Mouse (Mus musculus): Measurements from ENCODE around the gene Nbea. TPM values are rescaled to one million over a fixed set of nuclear protein-coding genes. Genes with fewer than 3 reads are reported as not detected.

Nbea gene
- polyA plus RNA-seq, 1 experiment from 2014 or later, result 13.6 TPM

DNA sequence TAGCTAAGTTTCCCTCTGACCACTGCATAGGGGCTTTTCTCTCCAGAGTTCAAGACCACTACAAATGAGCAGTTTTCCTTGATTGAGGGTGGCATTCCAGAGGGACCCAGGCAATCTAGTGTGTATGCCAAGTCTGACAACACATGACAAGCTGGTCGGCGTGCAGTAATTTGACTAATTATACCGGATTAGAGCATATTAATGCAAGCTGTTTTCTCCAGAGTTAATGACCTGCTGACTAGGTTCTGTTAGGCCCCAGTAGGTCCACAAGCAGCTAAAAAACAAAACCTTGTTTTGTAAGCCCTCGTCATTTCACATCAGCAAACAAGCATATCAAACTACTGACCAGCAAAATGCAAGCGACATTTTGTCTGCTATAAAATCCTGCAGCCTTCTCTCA lies 432.1 kb downstream of the Nbea start:
- no peak overlapping the region for H3K27ac ChIP-seq (ENCODE audit: low read depth, low read length)
- H3K27me3 ChIP-seq (ENCODE audit: control insufficient read depth, insufficient read depth, low read length), result no peaks in the 10 kb centered on the region
- no peak overlapping the region for H3K4me2 ChIP-seq
- WGBS (ENCODE audit: insufficient replicate concordance), result 81% methylated on average over 5 of the region's 5 CpGs
- H3K36me3 ChIP-seq (ENCODE audit: control insufficient read depth, insufficient read depth, low read length), result no peaks in the 10 kb centered on the region
- H3K4me3 ChIP-seq (ENCODE audit: low read depth, low read length), result no peak overlapping the region
- H3K4me1 ChIP-seq (ENCODE audit: control insufficient read depth, insufficient read depth, low read length), result peaks cover 6% of the 10 kb centered on the region; the same call in 1 of the 2 replicates
- no peaks in the 10 kb centered on the region for H3K9me3 ChIP-seq (replicated peaks; ENCODE audit: control insufficient read depth, low read length)
- ATAC-seq (replicated peaks; ENCODE audit: insufficient number of reproducible peaks, low FRiP score, low TSS enrichment), result no peak
- no peak overlapping the region for H3K9ac ChIP-seq (ENCODE audit: low read depth, low read length)

DNA sequence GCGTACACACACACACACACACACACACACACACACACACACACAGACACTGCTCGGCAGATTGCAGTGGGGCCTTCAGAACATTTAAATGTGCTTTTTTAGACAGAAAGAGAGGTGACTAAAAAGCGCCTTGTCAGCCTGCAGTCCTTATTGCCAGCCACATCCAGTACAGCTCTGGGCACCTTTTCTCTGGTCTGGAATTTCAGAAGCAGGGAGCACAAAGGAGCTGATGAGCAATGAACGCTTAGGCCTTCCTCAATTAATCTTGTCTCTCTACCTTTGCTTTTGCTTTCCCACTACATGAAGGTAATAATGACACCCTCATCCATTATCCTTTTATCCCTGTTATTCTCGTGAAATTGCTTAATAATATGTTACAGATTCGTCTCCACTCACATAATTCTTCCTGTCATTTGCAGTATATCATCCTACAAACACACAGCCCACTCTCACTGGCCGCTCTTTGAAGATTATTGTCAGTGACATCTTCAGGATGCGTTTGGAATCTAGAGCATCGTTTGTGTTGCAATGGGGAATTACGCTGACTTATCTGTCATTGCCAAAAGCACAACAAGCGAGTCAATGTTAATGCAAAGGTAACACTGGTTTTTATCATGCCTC lies 432.9 kb downstream of the Nbea start:
- Histone ChIP-seq H3K9me3 (replicated peaks; ENCODE audit: control insufficient read depth, low read length) (no peaks in the 10 kb centered on the region), H3K9ac (ENCODE audit: low read depth, low read length) (no peak overlapping the region), H3K4me2 (no peak overlapping the region), H3K4me1 (ENCODE audit: control insufficient read depth, insufficient read depth, low read length) (peaks cover under 1% of the 10 kb centered on the region; the same call in 1 of the 2 replicates), H3K4me3 (ENCODE audit: low read depth, low read length) (no peak overlapping the region), H3K27me3 (ENCODE audit: control insufficient read depth, insufficient read depth, low read length) (no peaks in the 10 kb centered on the region), H3K27ac (ENCODE audit: low read depth, low read length) (no peak overlapping the region), H3K36me3 (ENCODE audit: control insufficient read depth, insufficient read depth, low read length) (no peaks in the 10 kb centered on the region)
- ATAC-seq (replicated peaks; ENCODE audit: insufficient number of reproducible peaks, low FRiP score, low TSS enrichment), result no peak
- 73% methylated on average over 11 of the region's 11 CpGs for WGBS (ENCODE audit: insufficient replicate concordance)

- no peak overlapping the region for H3K27ac ChIP-seq (ENCODE audit: low read depth, low read length)
- H3K4me1 ChIP-seq (ENCODE audit: control insufficient read depth, insufficient read depth, low read length), result peaks cover 5% of the 10 kb centered on the region; the same call in 1 of the 2 replicates
- H3K27me3 ChIP-seq (ENCODE audit: control insufficient read depth, insufficient read depth, low read length), result no peaks in the 10 kb centered on the region
- WGBS (ENCODE audit: insufficient replicate concordance), result 78% methylated on average over 5 of the region's 5 CpGs
- H3K9me3 ChIP-seq (replicated peaks; ENCODE audit: control insufficient read depth, low read length), result no peaks in the 10 kb centered on the region
- no peak overlapping the region for H3K4me2 ChIP-seq
- no peak overlapping the region for H3K9ac ChIP-seq (ENCODE audit: low read depth, low read length)
- no peak for ATAC-seq (replicated peaks; ENCODE audit: insufficient number of reproducible peaks, low FRiP score, low TSS enrichment)
- no peak overlapping the region for H3K4me3 ChIP-seq (ENCODE audit: low read depth, low read length)
- H3K36me3 ChIP-seq (ENCODE audit: control insufficient read depth, insufficient read depth, low read length), result no peaks in the 10 kb centered on the region
Measured at GRCm38 (mm10) chr3:55743885-55744284, 439.6 kb downstream of the Nbea start.

DNA sequence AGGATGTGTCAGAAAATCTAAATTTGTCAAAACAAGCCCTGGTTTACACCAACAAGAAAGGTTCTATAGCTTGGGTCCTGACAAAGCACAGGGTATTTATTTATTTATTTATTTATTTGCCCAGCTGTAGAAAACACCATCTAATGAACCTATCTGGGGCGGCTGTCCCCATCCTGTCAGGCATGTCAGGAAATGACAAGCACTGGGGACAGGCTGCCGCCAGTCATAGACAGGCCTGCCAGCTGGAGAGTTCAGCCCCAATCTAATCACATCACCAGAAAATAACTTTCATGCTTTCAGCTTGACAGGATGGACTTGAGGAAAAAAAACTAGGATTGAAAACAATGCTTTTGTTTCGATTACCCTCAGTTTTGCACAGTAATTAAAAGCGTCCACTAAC lies 440.8 kb downstream of the Nbea start:
- no peaks in the 10 kb centered on the region for H3K9me3 ChIP-seq (replicated peaks; ENCODE audit: control insufficient read depth, low read length)
- H3K4me2 ChIP-seq, result no peak overlapping the region
- ATAC-seq (replicated peaks; ENCODE audit: insufficient number of reproducible peaks, low FRiP score, low TSS enrichment), result no peak
- H3K27me3 ChIP-seq (ENCODE audit: control insufficient read depth, insufficient read depth, low read length), result no peaks in the 10 kb centered on the region
- H3K4me1 ChIP-seq (ENCODE audit: control insufficient read depth, insufficient read depth, low read length), result peaks cover 5% of the 10 kb centered on the region; the same call in 1 of the 2 replicates
- no peak overlapping the region for H3K27ac ChIP-seq (ENCODE audit: low read depth, low read length)
- no peaks in the 10 kb centered on the region for H3K36me3 ChIP-seq (ENCODE audit: control insufficient read depth, insufficient read depth, low read length)
- WGBS (ENCODE audit: insufficient replicate concordance), result 53% methylated on average over 4 of the region's 4 CpGs
- no peak overlapping the region for H3K9ac ChIP-seq (ENCODE audit: low read depth, low read length)
- H3K4me3 ChIP-seq (ENCODE audit: low read depth, low read length), result no peak overlapping the region

DNA sequence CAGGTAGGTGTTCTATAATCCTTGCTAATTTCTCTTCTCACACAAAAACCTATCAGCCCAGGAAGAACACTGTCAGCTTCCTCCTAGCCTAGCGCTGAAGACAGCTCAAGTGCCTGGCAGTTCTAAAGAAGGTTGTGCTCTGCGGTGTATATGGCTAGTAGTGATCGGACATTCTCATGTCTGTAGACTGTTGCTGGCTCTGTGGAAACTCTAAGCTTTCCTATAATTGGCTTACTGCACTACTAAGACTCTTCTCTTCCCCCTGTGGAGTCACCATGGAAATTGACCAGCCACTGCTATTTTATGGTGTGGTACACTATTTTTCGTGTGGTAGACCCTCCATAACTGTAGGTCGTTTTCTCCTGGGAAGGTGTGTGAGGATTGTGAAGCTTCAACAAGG lies 441.3 kb downstream of the Nbea start:
- H3K9me3 ChIP-seq (replicated peaks; ENCODE audit: control insufficient read depth, low read length), result no peaks in the 10 kb centered on the region

GRCm38 (mm10) chr3:55741428-55741827 lies 442.1 kb downstream of the Nbea start:
- Histone ChIP-seq H3K9ac (ENCODE audit: low read depth, low read length) (no peak overlapping the region), H3K9me3 (replicated peaks; ENCODE audit: control insufficient read depth, low read length) (no peaks in the 10 kb centered on the region), H3K27me3 (ENCODE audit: control insufficient read depth, insufficient read depth, low read length) (no peaks in the 10 kb centered on the region), H3K36me3 (ENCODE audit: control insufficient read depth, insufficient read depth, low read length) (no peaks in the 10 kb centered on the region), H3K4me1 (ENCODE audit: control insufficient read depth, insufficient read depth, low read length) (peaks cover 5% of the 10 kb centered on the region; the same call in 1 of the 2 replicates), H3K4me2 (no peak overlapping the region), H3K4me3 (ENCODE audit: low read depth, low read length) (no peak overlapping the region), H3K27ac (ENCODE audit: low read depth, low read length) (no peak overlapping the region)
- WGBS (ENCODE audit: insufficient replicate concordance), result 74% methylated on average over 6 of the region's 6 CpGs
- ATAC-seq (replicated peaks; ENCODE audit: insufficient number of reproducible peaks, low FRiP score, low TSS enrichment), result no peak

More for the DNA sequence above, 441.3 kb downstream of the Nbea start:
- WGBS (ENCODE audit: insufficient replicate concordance), result 68% methylated on average over 5 of the region's 5 CpGs
- no peaks in the 10 kb centered on the region for H3K36me3 ChIP-seq (ENCODE audit: control insufficient read depth, insufficient read depth, low read length)
- no peak for ATAC-seq (replicated peaks; ENCODE audit: insufficient number of reproducible peaks, low FRiP score, low TSS enrichment)
- H3K27ac ChIP-seq (ENCODE audit: low read depth, low read length), result no peak overlapping the region
- H3K27me3 ChIP-seq (ENCODE audit: control insufficient read depth, insufficient read depth, low read length), result no peaks in the 10 kb centered on the region
- H3K4me1 ChIP-seq (ENCODE audit: control insufficient read depth, insufficient read depth, low read length), result peaks cover 5% of the 10 kb centered on the region; the same call in 1 of the 2 replicates
- no peak overlapping the region for H3K4me2 ChIP-seq
- no peak overlapping the region for H3K9ac ChIP-seq (ENCODE audit: low read depth, low read length)
- H3K4me3 ChIP-seq (ENCODE audit: low read depth, low read length), result no peak overlapping the region

DNA sequence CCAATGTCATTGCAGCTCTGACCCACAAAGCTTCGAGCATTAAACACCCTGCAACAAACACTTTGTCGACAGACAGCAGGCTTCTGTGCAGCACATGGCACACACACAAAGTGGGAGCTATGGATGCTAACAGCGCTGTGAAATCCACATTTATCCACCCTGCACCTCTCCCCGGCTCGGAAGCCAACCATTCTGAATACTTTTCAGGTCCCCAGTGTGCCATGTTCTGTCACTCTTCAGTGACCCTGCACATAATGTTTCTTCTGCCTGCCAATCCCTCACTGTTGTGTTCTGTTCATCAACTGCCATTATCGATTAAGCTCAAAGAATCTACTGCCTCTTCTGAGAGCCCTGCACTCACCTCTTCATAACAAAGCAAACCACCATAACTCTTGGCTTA lies 449.8 kb downstream of the Nbea start:
- Histone ChIP-seq H3K27me3 (ENCODE audit: control insufficient read depth, insufficient read depth, low read length) (no peaks in the 10 kb centered on the region), H3K36me3 (ENCODE audit: control insufficient read depth, insufficient read depth, low read length) (no peaks in the 10 kb centered on the region), H3K27ac (ENCODE audit: low read depth, low read length) (no peak overlapping the region), H3K9ac (ENCODE audit: low read depth, low read length) (no peak overlapping the region), H3K4me3 (ENCODE audit: low read depth, low read length) (no peak overlapping the region), H3K4me2 (no peak overlapping the region), H3K4me1 (ENCODE audit: control insufficient read depth, insufficient read depth, low read length) (no peaks in the 10 kb centered on the region), H3K9me3 (replicated peaks; ENCODE audit: control insufficient read depth, low read length) (no peaks in the 10 kb centered on the region)
- ATAC-seq (replicated peaks; ENCODE audit: insufficient number of reproducible peaks, low FRiP score, low TSS enrichment), result no peak
- 77% methylated on average over 6 of the region's 6 CpGs for WGBS (ENCODE audit: insufficient replicate concordance)

- H3K9me3 ChIP-seq (replicated peaks; ENCODE audit: control insufficient read depth, low read length), result no peaks in the 10 kb centered on the region
- H3K4me1 ChIP-seq (ENCODE audit: control insufficient read depth, insufficient read depth, low read length), result no peaks in the 10 kb centered on the region
- no peaks in the 10 kb centered on the region for H3K27me3 ChIP-seq (ENCODE audit: control insufficient read depth, insufficient read depth, low read length)
- ATAC-seq (replicated peaks; ENCODE audit: insufficient number of reproducible peaks, low FRiP score, low TSS enrichment), result no peak
- H3K36me3 ChIP-seq (ENCODE audit: control insufficient read depth, insufficient read depth, low read length), result no peaks in the 10 kb centered on the region
- H3K9ac ChIP-seq (ENCODE audit: low read depth, low read length), result no peak overlapping the region
- no peak overlapping the region for H3K27ac ChIP-seq (ENCODE audit: low read depth, low read length)
- H3K4me2 ChIP-seq, result no peak overlapping the region
- 59% methylated on average over 5 of the region's 5 CpGs for WGBS (ENCODE audit: insufficient replicate concordance)
- no peak overlapping the region for H3K4me3 ChIP-seq (ENCODE audit: low read depth, low read length)
Measured at GRCm38 (mm10) chr3:55730549-55730948, 453.0 kb downstream of the Nbea start.

DNA sequence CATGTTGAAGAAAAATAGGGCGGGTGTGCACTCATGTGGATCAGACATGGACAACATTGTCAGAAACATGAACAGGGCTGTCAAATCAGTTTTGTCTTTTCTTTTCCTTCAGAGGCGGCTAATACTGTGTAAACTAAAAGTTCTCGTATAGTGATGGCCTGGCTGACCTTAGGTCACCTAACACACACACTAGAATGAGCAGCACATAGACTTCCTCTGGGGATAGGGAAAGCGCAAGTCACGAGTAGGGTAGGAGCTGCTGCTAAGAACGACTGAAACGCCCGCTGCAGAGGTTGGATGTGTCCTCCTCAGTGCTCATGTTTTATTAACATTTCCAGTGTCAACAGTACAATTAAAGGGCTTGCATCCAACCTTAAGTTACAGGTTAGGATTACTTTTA lies 453.4 kb downstream of the Nbea start:
- no peaks in the 10 kb centered on the region for H3K4me1 ChIP-seq (ENCODE audit: control insufficient read depth, insufficient read depth, low read length)
- no peak overlapping the region for H3K27ac ChIP-seq (ENCODE audit: low read depth, low read length)
- H3K9me3 ChIP-seq (replicated peaks; ENCODE audit: control insufficient read depth, low read length), result no peaks in the 10 kb centered on the region
- 71% methylated on average over 8 of the region's 8 CpGs for WGBS (ENCODE audit: insufficient replicate concordance)
- ATAC-seq (replicated peaks; ENCODE audit: insufficient number of reproducible peaks, low FRiP score, low TSS enrichment), result no peak
- no peak overlapping the region for H3K9ac ChIP-seq (ENCODE audit: low read depth, low read length)
- no peaks in the 10 kb centered on the region for H3K36me3 ChIP-seq (ENCODE audit: control insufficient read depth, insufficient read depth, low read length)
- H3K4me3 ChIP-seq (ENCODE audit: low read depth, low read length), result no peak overlapping the region
- H3K27me3 ChIP-seq (ENCODE audit: control insufficient read depth, insufficient read depth, low read length), result no peaks in the 10 kb centered on the region
- no peak overlapping the region for H3K4me2 ChIP-seq

Data from heart, embryonic 11.5 days (tissue).